Mouse (Mus musculus) ES-E14 (cell line): ENCODE data around the gene Peg3.

Experiments used
- HCFC1 ChIP-seq: IDR thresholded peaks from 2 replicates; pipeline ENCODE4 v1.6.1; 2012; ENCODE audit warnings: low read length, inconsistent platforms, borderline replicate concordance; ENCODE audit not compliant: insufficient read depth
- MAFK ChIP-seq: IDR thresholded peaks from 2 replicates; pipeline ENCODE4 v1.6.1; 2014; ENCODE audit warnings: mild to moderate bottlenecking, low read depth, low read length, inconsistent platforms; ENCODE audit not compliant: insufficient read depth
- ZC3H11A ChIP-seq: IDR thresholded peaks from 2 replicates; pipeline ENCODE4 v1.6.1; 2012; ENCODE audit warnings: low read depth, mild to moderate bottlenecking, inconsistent platforms, low read length, borderline replicate concordance
- ZNF384 ChIP-seq: IDR thresholded peaks from 2 replicates; pipeline ENCODE4 v1.6.1; 2012; ENCODE audit warnings: low read depth, low read length, inconsistent platforms

DNA sequence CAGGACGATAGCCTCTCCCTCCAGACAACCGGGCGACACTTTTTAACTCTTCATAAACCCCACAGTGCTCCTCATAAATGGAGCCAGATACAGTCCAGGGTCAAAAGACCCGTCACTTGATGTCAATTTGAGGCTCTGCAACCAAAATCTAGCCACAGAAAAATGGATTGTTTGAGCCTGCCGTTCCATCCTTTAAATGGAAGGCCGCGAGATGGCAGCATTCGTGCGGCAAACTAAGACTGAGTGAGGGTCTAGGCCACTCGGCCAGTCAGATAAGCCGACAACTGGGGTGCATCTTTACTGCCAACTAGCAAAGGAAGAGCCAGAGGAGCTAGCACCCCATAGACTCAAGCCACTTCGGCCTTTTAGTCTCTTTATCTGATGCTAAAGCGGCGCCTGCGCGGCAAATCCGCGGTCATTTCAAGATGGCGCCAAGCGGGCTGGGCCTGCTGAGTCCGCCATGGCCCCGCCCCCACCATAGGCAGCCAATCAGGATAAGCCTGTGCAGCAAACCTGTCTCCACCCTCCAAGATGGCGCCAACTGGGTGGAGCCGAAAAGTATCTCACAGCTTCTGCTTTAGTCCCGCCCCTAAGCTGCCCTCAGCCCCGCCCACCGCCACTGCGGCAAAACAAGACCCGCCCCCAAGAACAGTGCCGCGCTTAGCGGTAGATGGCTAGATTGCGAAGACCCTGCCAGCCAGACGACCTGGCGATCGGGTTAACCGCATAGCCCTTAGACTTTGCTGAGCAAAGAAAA, 992 bp downstream of the Peg3 start:
- no peak for TF ChIP-seq ZC3H11A
- TF ChIP-seq MAFK, result no peak
- no peak for TF ChIP-seq HCFC1
- no peak for TF ChIP-seq ZNF384
